8 mouse cellular contexts compared by ENCODE assay signal in genomic region chr1:192092879-192093660, GRCm38 (mm10). TPM values are rescaled to one million over a fixed set of nuclear protein-coding genes. Genes with fewer than 3 reads are reported as not detected.
DNase-seq lines count a peak whose midpoint lies in the region; ATAC-seq lines count a peak whose summit lies in the region.

No protein-coding gene starts in this region.

- peaks cover 20% of the 10 kb centered on the region; the same call in 1 of the 2 replicates for H3K4me1 ChIP-seq in intestine, embryonic 15.5 days (replicated peaks)

- peak overlapping the region; percentile 85; the same call in 1 of the 2 replicates for H3K9ac ChIP-seq in intestine, embryonic 15.5 days

- no peaks in the 10 kb centered on the region for H3K9me3 ChIP-seq in intestine, embryonic 15.5 days

- H3K4me3 ChIP-seq in intestine, embryonic 15.5 days (replicated peaks): peak overlapping the region; percentile 70

- ATAC-seq in intestine, embryonic 15.5 days: peak; percentile 89

- no peaks in the 10 kb centered on the region for H3K27me3 ChIP-seq in intestine, embryonic 15.5 days (replicated peaks)

- peak overlapping the region; percentile 86 for H3K4me2 ChIP-seq in intestine, embryonic 15.5 days (replicated peaks)

- DNase-seq in urinary bladder, adult 18-20 months (ENCODE audit: low spot score in 2 of 2): peak; percentile 71 to 74
- DNase-seq in urinary bladder, postnatal 10 days (ENCODE audit: low spot score): no peak
- peak; percentile 63 for DNase-seq in embryo, embryonic 11.5 days (ENCODE audit: low read depth, low spot score)
- DNase-seq in gastrocnemius, postnatal 36 days: peak; percentile 71 to 76
- peak; percentile 86 to 95 for DNase-seq in left cerebral cortex, postnatal 25 days (ENCODE audit: low spot score in 2 of 2)
- peak; percentile 70 for DNase-seq in mesoderm, embryonic 11.5 days (ENCODE audit: low read depth, low spot score)
- DNase-seq in right cerebral cortex, postnatal 4 days: peak; percentile 81

- intact Hi-C loops in gastrocnemius, postnatal 36 days (cut with DNase I): loop anchor here (1.0 to 5.0 kb wide), 3 partner anchors 129 to 258 kb away; partner anchors contain the start of gene Slc30a1
- intact Hi-C loops in left cerebral cortex, postnatal 25 days (cut with DNase I): loop anchor here (1.0 to 2.0 kb wide), 3 partner anchors 99 to 258 kb away; no protein-coding TSS in a partner anchor

- no peaks in the 10 kb centered on the region for H3K36me3 ChIP-seq in intestine, embryonic 15.5 days

- peak overlapping the region; percentile 92; the same call in 1 of the 2 replicates for H3K27ac ChIP-seq in intestine, embryonic 15.5 days

- 29% methylated on average over 16 of the region's 16 CpGs for WGBS in intestine, embryonic 15.5 days

RNA-seq across cellular contexts. Expression of gene Traf5, which starts 0.7 kb away (rescaled TPM):
- total RNA-seq in gastrocnemius, postnatal 36 days (2021): 1 to 10 TPM; 2.9 to 3.0 TPM
- polyA plus RNA-seq in intestine, embryonic 15.5 days (2015; fragmentation: Nextera tagmentation; extraction: Ambion mirVana): 19.6 and 21.3 TPM in 2 replicates
- 1 to 10 TPM; 5.6 to 8.7 TPM for total RNA-seq in left cerebral cortex, postnatal 25 days (2021)

RNA-seq across cellular contexts. Expression of gene Rcor3, which starts 44.8 kb away (rescaled TPM):
- total RNA-seq in gastrocnemius, postnatal 36 days (2021): 10 to 100 TPM; 21.0 to 21.9 TPM
- polyA plus RNA-seq in intestine, embryonic 15.5 days (2015; fragmentation: Nextera tagmentation; extraction: Ambion mirVana): 21.4 and 25.5 TPM in 2 replicates
- 10 to 100 TPM; 28.0 to 31.3 TPM for total RNA-seq in left cerebral cortex, postnatal 25 days (2021)
